Mouse (Mus musculus): ENCODE data around the gene Usp48.

The Usp48 gene

GRCm38 (mm10) chr4:137692107-137692902, 98.8 kb downstream of the Usp48 start:
- no peak for DNase-seq

- DNase-seq: no peak
Measured at GRCm38 (mm10) chr4:137695300-137695699, 101.7 kb downstream of the Usp48 start.

GRCm38 (mm10) chr4:137695900-137696299, 102.3 kb downstream of the Usp48 start:
- DNase-seq: no peak

GRCm38 (mm10) chr4:137697156-137697885, 103.8 kb downstream of the Usp48 start:
- peak; percentile 32 to 42 for DNase-seq

- peak; percentile 59 for DNase-seq
Measured at GRCm38 (mm10) chr4:137698076-137698985, 104.8 kb downstream of the Usp48 start.

- peak; percentile 46 to 50 for DNase-seq
Measured at GRCm38 (mm10) chr4:137699264-137700211, 106.0 kb downstream of the Usp48 start.

- no peak for DNase-seq
Measured at GRCm38 (mm10) chr4:137700960-137701359, 107.4 kb downstream of the Usp48 start.

- no peak for DNase-seq
Measured at GRCm38 (mm10) chr4:137703077-137703476, 109.5 kb downstream of the Usp48 start.

- DNase-seq: no peak
Measured at GRCm38 (mm10) chr4:137704561-137704960, 111.0 kb downstream of the Usp48 start.

GRCm38 (mm10) chr4:137705379-137705778, 111.8 kb downstream of the Usp48 start:
- peak; percentile 38 to 47 for DNase-seq

GRCm38 (mm10) chr4:137706510-137706909, 113.0 kb downstream of the Usp48 start:
- no peak for DNase-seq

GRCm38 (mm10) chr4:137707216-137707990, 113.8 kb downstream of the Usp48 start:
- peak; percentile 83 to 91 for DNase-seq
